Mouse (Mus musculus) hematopoietic stem cell, adult 5-6 weeks (primary cell): ENCODE results near the gene Pcbp3. TPM values are rescaled to one million over a fixed set of nuclear protein-coding genes. Genes with fewer than 3 reads are reported as not detected.
"Not testable (repeated sequence)": the region's sequence is repeated elsewhere in the genome, so short reads cannot be mapped to it uniquely, and the experiment has no call there.

Experiments
- ATAC-seq, 2 experiments: fragments of 125-278 bp in 1 of 2; replicated peaks in 1 of 2; 2 replicates each; pipeline ENCODE4 v1.8.0; 2016 to 2017; ENCODE audit warnings: inconsistent platforms in 2 of 2, mild to moderate bottlenecking in 2 of 2, moderate number of reproducible peaks in 2 of 2, low read depth in 1 of 2, moderate TSS enrichment in 1 of 2; ENCODE audit not compliant: low FRiP score in 2 of 2, poor library complexity in 2 of 2, severe bottlenecking in 2 of 2, insufficient read depth in 1 of 2, low TSS enrichment in 1 of 2
- total RNA-seq: library from RNA; stranded (forward); fragments of 172-1452, 232-1000 nt; gene quantifications from 2 replicates; pipeline ENCODE4 v1.2.3, GENCODE M21; 2017

Gene Pcbp3
- total RNA-seq, result 10.3 and 11.8 TPM in 2 replicates

GRCm38 (mm10) chr10:76961790-76962489 lies at the start of gene Pcbp3:
Gene Pcbp3, minus strand, starts transcription at chr10:76961887.
- ATAC-seq, result peak; percentile 95 to 97

GRCm38 (mm10) chr10:77008698-77009097 lies 47.0 kb upstream of the Pcbp3 start:
- no peak for ATAC-seq

- ATAC-seq, result no peak
Observed at GRCm38 (mm10) chr10:77008109-77008561, 46.4 kb upstream of the Pcbp3 start.

GRCm38 (mm10) chr10:77007433-77008108 lies 45.9 kb upstream of the Pcbp3 start:
- ATAC-seq, result no peak

GRCm38 (mm10) chr10:77004936-77005335 lies 43.2 kb upstream of the Pcbp3 start:
- no peak for ATAC-seq

GRCm38 (mm10) chr10:76997759-76998513 lies 36.2 kb upstream of the Pcbp3 start:
- no peak for ATAC-seq

GRCm38 (mm10) chr10:76992456-76992855 lies 30.8 kb upstream of the Pcbp3 start:
- no peak for ATAC-seq

- ATAC-seq, result no peak
Observed at GRCm38 (mm10) chr10:76988586-76988985, 26.9 kb upstream of the Pcbp3 start.

GRCm38 (mm10) chr10:76978042-76978441 lies 16.4 kb upstream of the Pcbp3 start:
- ATAC-seq, result peak in 1 of 2 experiments; percentile 46; a peak in 2 of 4 replicates

GRCm38 (mm10) chr10:76976699-76977098 lies 15.0 kb upstream of the Pcbp3 start:
- no peak for ATAC-seq

GRCm38 (mm10) chr10:76973797-76974436 lies 12.2 kb upstream of the Pcbp3 start:
- no peak for ATAC-seq

- ATAC-seq, result not testable (repeated sequence)
Observed at GRCm38 (mm10) chr10:76972318-76972717, 10.6 kb upstream of the Pcbp3 start.

- no peak for ATAC-seq
Observed at GRCm38 (mm10) chr10:76970974-76971373, 9.3 kb upstream of the Pcbp3 start.

GRCm38 (mm10) chr10:76964436-76964835 lies 2.7 kb upstream of the Pcbp3 start:
- ATAC-seq, result no peak

- no peak for ATAC-seq
Observed at GRCm38 (mm10) chr10:76963997-76964396, 2.3 kb upstream of the Pcbp3 start.

- no peak for ATAC-seq
Observed at GRCm38 (mm10) chr10:76961156-76961555, 531 bp downstream of the Pcbp3 start.

GRCm38 (mm10) chr10:76958201-76958600 lies 3.5 kb downstream of the Pcbp3 start:
- no peak for ATAC-seq

GRCm38 (mm10) chr10:76956200-76956599 lies 5.5 kb downstream of the Pcbp3 start:
- ATAC-seq, result no peak
